Mouse (Mus musculus): Measurements from ENCODE around the gene Cfap70.

Cfap70 gene

GRCm38 (mm10) chr14:20423046-20423445 is 29.0 kb downstream of the Cfap70 start:
- DNase-seq (ENCODE audit: low spot score), result no peak

GRCm38 (mm10) chr14:20422257-20422656 is 29.8 kb downstream of the Cfap70 start:
- no peak for DNase-seq (ENCODE audit: low spot score)

- peak; percentile 57 for DNase-seq (ENCODE audit: low spot score)
These were observed 52.0 kb downstream of the Cfap70 start for GRCm38 (mm10) chr14:20400071-20400470.

GRCm38 (mm10) chr14:20398864-20399263 is 53.2 kb downstream of the Cfap70 start:
- peak; percentile 38 for DNase-seq (ENCODE audit: low spot score)

GRCm38 (mm10) chr14:20397220-20397619 is 54.8 kb downstream of the Cfap70 start:
- no peak for DNase-seq (ENCODE audit: low spot score)

GRCm38 (mm10) chr14:20393205-20393913 is 58.7 kb downstream of the Cfap70 start, which contains the start of gene Mrps16:
Mrps16 (minus strand) TSS chr14:20393634.
- DNase-seq (ENCODE audit: low spot score), result peak; percentile 99

- DNase-seq (ENCODE audit: low spot score), result no peak
These were observed 59.7 kb downstream of the Cfap70 start for GRCm38 (mm10) chr14:20392326-20392725.

- no peak for DNase-seq (ENCODE audit: low spot score)
These were observed 62.5 kb downstream of the Cfap70 start for GRCm38 (mm10) chr14:20389446-20390079.

- DNase-seq (ENCODE audit: low spot score), result peak; percentile 95
These were observed 63.4 kb downstream of the Cfap70 start, which contains the start of gene Dnajc9 for GRCm38 (mm10) chr14:20388441-20389129. Dnajc9 (minus strand) TSS chr14:20388910.

- no peak for DNase-seq (ENCODE audit: low spot score)
These were observed 72.1 kb downstream of the Cfap70 start for GRCm38 (mm10) chr14:20379753-20380430.

GRCm38 (mm10) chr14:20379087-20379640 is 72.9 kb downstream of the Cfap70 start:
- DNase-seq (ENCODE audit: low spot score), result no peak

- peak; percentile 73 for DNase-seq (ENCODE audit: low spot score)
These were observed 73.5 kb downstream of the Cfap70 start for GRCm38 (mm10) chr14:20378313-20379061.

GRCm38 (mm10) chr14:20377112-20377521 is 74.9 kb downstream of the Cfap70 start:
- no peak for DNase-seq (ENCODE audit: low spot score)

- no peak for DNase-seq (ENCODE audit: low spot score)
These were observed 80.2 kb downstream of the Cfap70 start for GRCm38 (mm10) chr14:20371854-20372253.

GRCm38 (mm10) chr14:20370798-20371197 is 81.2 kb downstream of the Cfap70 start:
- DNase-seq (ENCODE audit: low spot score), result no peak

- no peak for DNase-seq (ENCODE audit: low spot score)
These were observed 83.8 kb downstream of the Cfap70 start for GRCm38 (mm10) chr14:20368271-20368670.

- DNase-seq (ENCODE audit: low spot score), result no peak
These were observed 88.8 kb downstream of the Cfap70 start for GRCm38 (mm10) chr14:20363230-20363629.

- DNase-seq (ENCODE audit: low spot score), result peak; percentile 99
These were observed 104.0 kb downstream of the Cfap70 start, which contains the start of the genes Ecd and Fam149b for GRCm38 (mm10) chr14:20347991-20348541. Ecd (minus strand) TSS chr14:20348121. Fam149b (plus strand) TSS chr14:20348162.

GRCm38 (mm10) chr14:20347441-20347990 is 104.5 kb downstream of the Cfap70 start:
- no peak for DNase-seq (ENCODE audit: low spot score)

- DNase-seq (ENCODE audit: low spot score), result no peak
These were observed 106.1 kb downstream of the Cfap70 start for GRCm38 (mm10) chr14:20345885-20346284.

Measured in embryo, embryonic 10.5 days (tissue).